Mouse (Mus musculus) olfactory bulb, adult 2 months (tissue): ENCODE measurements around the gene E2f8. TPM values are rescaled to one million over a fixed set of nuclear protein-coding genes. Genes with fewer than 3 reads are reported as not detected.

Experiments
- H3K27ac ChIP-seq: fragments of 200-500 bp; 2 replicates; pipeline ENCODE4 v1.5.1; 2012; ENCODE audit warnings: low read depth, low read length; ENCODE audit not compliant: insufficient read depth
- H3K4me1 ChIP-seq: fragments of 200-500 bp; 2 replicates; pipeline ENCODE4 v1.6.1; 2012; ENCODE audit warnings: low read length; ENCODE audit not compliant: control insufficient read depth, insufficient read depth
- H3K4me3 ChIP-seq: fragments of 200-500 bp; 2 replicates; pipeline ENCODE4 v1.5.1; 2012; ENCODE audit warnings: mild to moderate bottlenecking, low read depth, low read length, moderate library complexity; ENCODE audit not compliant: insufficient read depth
- CTCF ChIP-seq: fragments of 200-500 bp; IDR thresholded peaks from 2 replicates; pipeline ENCODE4 v1.5.1; 2012; ENCODE audit warnings: low read depth, mild to moderate bottlenecking, low read length, moderate library complexity; ENCODE audit not compliant: insufficient read depth
- POLR2A ChIP-seq: fragments of 200-500 bp; IDR thresholded peaks from 2 replicates; pipeline ENCODE4 v1.6.1; 2012; ENCODE audit warnings: mild to moderate bottlenecking, low read depth, low read length, moderate library complexity; ENCODE audit not compliant: insufficient read depth
- WGBS: fragments of 180-500 bp; shearing (Covaris S2); methylation state at CpG from one replicate; pipeline ENCODE4 v1.1.7; 2018; 5-methylcytosine and 5-hydroxymethylcytosine counted together
- polyA plus RNA-seq: library from polyadenylated mRNA; stranded (reverse); fragments of >200 nt; gene quantifications from 2 replicates; pipeline ENCODE4 v1.2.4, GENCODE M21; 2012; ENCODE audit warnings: low replicate concordance; ENCODE audit not compliant: missing spikeins, insufficient read depth, insufficient read length

E2f8 gene
- polyA plus RNA-seq, 1 experiment, result not detected

GRCm38 (mm10) chr7:48867576-48867975 lies 13.8 kb downstream of the E2f8 start:
- no peaks in the 10 kb centered on the region for H3K4me1 ChIP-seq
- TF ChIP-seq POLR2A (no peak), CTCF (no peak)
- 96% methylated on average over 18 of the region's 18 CpGs for WGBS
- H3K27ac ChIP-seq, result no peak overlapping the region
- H3K4me3 ChIP-seq, result no peak overlapping the region

- no peak overlapping the region for H3K27ac ChIP-seq
- H3K4me1 ChIP-seq, result no peaks in the 10 kb centered on the region
- TF ChIP-seq CTCF (no peak), POLR2A (no peak)
- WGBS, result 93% methylated on average over 9 of the region's 9 CpGs
- H3K4me3 ChIP-seq, result no peak overlapping the region
Measured at GRCm38 (mm10) chr7:48864671-48865458, 16.5 kb downstream of the E2f8 start.

- H3K27ac ChIP-seq, result no peak overlapping the region
- TF ChIP-seq CTCF (no peak), POLR2A (no peak)
- no peaks in the 10 kb centered on the region for H3K4me1 ChIP-seq
- H3K4me3 ChIP-seq, result no peak overlapping the region
Measured at GRCm38 (mm10) chr7:48864199-48864598, 17.2 kb downstream of the E2f8 start.

- WGBS, result 93% methylated on average over 4 of the region's 4 CpGs
- no peak overlapping the region for H3K27ac ChIP-seq
Measured at GRCm38 (mm10) chr7:48861796-48862195, 19.6 kb downstream of the E2f8 start.

GRCm38 (mm10) chr7:48860948-48861347 lies 20.4 kb downstream of the E2f8 start:
- Histone ChIP-seq H3K27ac (no peak overlapping the region), H3K4me1 (no peaks in the 10 kb centered on the region), H3K4me3 (no peak overlapping the region)
- TF ChIP-seq POLR2A, result no peak
- no peak for TF ChIP-seq CTCF
- 55% methylated on average over 1 of the region's 1 CpGs for WGBS

More at GRCm38 (mm10) chr7:48861796-48862195, 19.6 kb downstream of the E2f8 start:
- TF ChIP-seq CTCF (no peak), POLR2A (no peak)
- H3K4me3 ChIP-seq, result no peak overlapping the region
- no peaks in the 10 kb centered on the region for H3K4me1 ChIP-seq

GRCm38 (mm10) chr7:48859362-48859761 lies 22.0 kb downstream of the E2f8 start:
- TF ChIP-seq POLR2A, result no peak
- no peak for TF ChIP-seq CTCF
- no peak overlapping the region for H3K27ac ChIP-seq
- WGBS, result 93% methylated on average over 4 of the region's 4 CpGs
- no peak overlapping the region for H3K4me3 ChIP-seq
- H3K4me1 ChIP-seq, result no peaks in the 10 kb centered on the region

GRCm38 (mm10) chr7:48858257-48858656 lies 23.1 kb downstream of the E2f8 start:
- WGBS, result 75% methylated on average over 1 of the region's 1 CpGs
- TF ChIP-seq POLR2A (no peak), CTCF (no peak)
- no peaks in the 10 kb centered on the region for H3K4me1 ChIP-seq
- no peak overlapping the region for H3K27ac ChIP-seq
- no peak overlapping the region for H3K4me3 ChIP-seq

- Histone ChIP-seq H3K4me1 (no peaks in the 10 kb centered on the region), H3K27ac (no peak overlapping the region), H3K4me3 (no peak overlapping the region)
- 98% methylated on average over 3 of the region's 3 CpGs for WGBS
- TF ChIP-seq POLR2A, result no peak
- TF ChIP-seq CTCF, result no peak
Measured at GRCm38 (mm10) chr7:48855461-48855860, 25.9 kb downstream of the E2f8 start.

GRCm38 (mm10) chr7:48853496-48853895 lies 27.9 kb downstream of the E2f8 start:
- TF ChIP-seq POLR2A, result no peak
- TF ChIP-seq CTCF, result no peak
- H3K27ac ChIP-seq, result no peak overlapping the region
- WGBS, result 69% methylated on average over 13 of the region's 13 CpGs
- H3K4me1 ChIP-seq, result no peaks in the 10 kb centered on the region
- no peak overlapping the region for H3K4me3 ChIP-seq
